Mouse (Mus musculus) layer of hippocampus, adult 2 months (tissue): ENCODE results near the gene Nasp. TPM values are rescaled to one million over a fixed set of nuclear protein-coding genes. Genes with fewer than 3 reads are reported as not detected.

Experiments
- DNase-seq, 2 experiments: peaks; one replicate each; pipeline ENCODE4 v3.0.0; 2022; ENCODE audit warnings: low spot score in 2 of 2
- H3K27ac ChIP-seq: fragments of 200-600 bp; 2 replicates; pipeline ENCODE4 v1.8.1; 2022
- H3K4me3 ChIP-seq: fragments of 200-600 bp; 2 replicates; pipeline ENCODE4 v1.8.1; 2022; ENCODE audit warnings: mild to moderate bottlenecking
- CTCF ChIP-seq: fragments of 200-600 bp; conservative IDR thresholded peaks from 2 replicates; pipeline ENCODE4 v1.8.1; 2022; ENCODE audit warnings: antibody characterized with exemption, mild to moderate bottlenecking, moderate library complexity
- total RNA-seq, 2 experiments: library from RNA; stranded (reverse); gene quantifications; 2 replicates each; pipeline ENCODE4 v1.2.3; 2021

Gene Nasp
- total RNA-seq, 2 experiments from 2014 or later = 28.0 to 32.5 TPM

GRCm38 (mm10) chr4:116612621-116613020 is 15.1 kb downstream of the Nasp start:
- H3K4me3 ChIP-seq = no peak overlapping the region
- no peak overlapping the region for H3K27ac ChIP-seq
- no peak for DNase-seq
- no peak for TF ChIP-seq CTCF

- TF ChIP-seq CTCF = peak; percentile 48
- peak; percentile 87 to 88 for DNase-seq
- peak overlapping the region; percentile 88 for H3K27ac ChIP-seq
- H3K4me3 ChIP-seq = peak overlapping the region; percentile 92
Measured at GRCm38 (mm10) chr4:116596978-116597881, 30.5 kb downstream of the Nasp start.

GRCm38 (mm10) chr4:116596379-116596778 is 31.4 kb downstream of the Nasp start, which contains the start of gene Ccdc17:
Gene Ccdc17 (plus strand): TSS chr4:116596654.
- TF ChIP-seq CTCF = no peak
- H3K27ac ChIP-seq = peak within 1 kb of the TSS; percentile 88
- peak within 1 kb of the TSS; percentile 92 for H3K4me3 ChIP-seq
- DNase-seq = no peak

- Histone ChIP-seq H3K4me3 (no peak overlapping the region), H3K27ac (no peak overlapping the region)
- no peak for DNase-seq
- TF ChIP-seq CTCF = peak; percentile 21
Measured at GRCm38 (mm10) chr4:116595793-116596192, 31.9 kb downstream of the Nasp start.

GRCm38 (mm10) chr4:116558151-116558882 is 69.4 kb downstream of the Nasp start:
- Histone ChIP-seq H3K27ac (peak overlapping the region; percentile 97), H3K4me3 (peak overlapping the region; percentile 79)
- no peak for TF ChIP-seq CTCF

GRCm38 (mm10) chr4:116557306-116558121 is 70.2 kb downstream of the Nasp start, which contains the start of gene Gpbp1l1:
Gene Gpbp1l1 (plus strand): TSS chr4:116557658.
- Histone ChIP-seq H3K27ac (peak within 1 kb of the TSS; percentile 97), H3K4me3 (peak within 1 kb of the TSS; percentile 79)
- TF ChIP-seq CTCF = peak; percentile 68
- peak; percentile 98 for DNase-seq

More at GRCm38 (mm10) chr4:116558151-116558882, 69.4 kb downstream of the Nasp start:
- DNase-seq = no peak

- Histone ChIP-seq H3K27ac (peak overlapping the region; percentile 97), H3K4me3 (peak overlapping the region; percentile 79)
- peak; percentile 93 to 95 for DNase-seq
- no peak for TF ChIP-seq CTCF
Measured at GRCm38 (mm10) chr4:116556561-116557305, 71.0 kb downstream of the Nasp start.

GRCm38 (mm10) chr4:116555413-116556300 is 72.1 kb downstream of the Nasp start, which contains the start of gene Tmem69:
Gene Tmem69 (minus strand): TSS chr4:116555936.
- no peak for TF ChIP-seq CTCF
- peak; percentile 81 to 83 for DNase-seq
- peak within 1 kb of the TSS; percentile 97 for H3K27ac ChIP-seq
- H3K4me3 ChIP-seq = peak within 1 kb of the TSS; percentile 79

- Histone ChIP-seq H3K4me3 (no peak overlapping the region), H3K27ac (no peak overlapping the region)
- DNase-seq = no peak
- no peak for TF ChIP-seq CTCF
Measured at GRCm38 (mm10) chr4:116553035-116553434, 74.7 kb downstream of the Nasp start.

Other genes starting within 250 kb of the Nasp start
- gene Mast2, start 163.8 kb downstream of the Nasp start, total RNA-seq = 10 to 100 TPM; 88.7 to 98.0 TPM
- gene Ipp, start 120.4 kb downstream of the Nasp start, total RNA-seq = 10 to 100 TPM; 17.5 to 20.1 TPM
- 10 to 100 TPM; 11.4 to 13.3 TPM for gene Tmem69, start 72.0 kb downstream of the Nasp start, total RNA-seq
- 10 to 100 TPM; 38.2 to 45.0 TPM for gene Gpbp1l1, start 70.3 kb downstream of the Nasp start, total RNA-seq
- 1 to 10 TPM; 5.7 to 7.4 TPM for gene Ccdc17, start 31.3 kb downstream of the Nasp start, total RNA-seq
- 100 to 1,000 TPM; 376 to 387 TPM for gene Akr1a1, start 23.7 kb upstream of the Nasp start, total RNA-seq
- 100 to 1,000 TPM; 143 to 151 TPM for gene Prdx1, start 57.6 kb upstream of the Nasp start, total RNA-seq
- 10 to 100 TPM; 16.4 to 20.8 TPM for gene Mmachc, start 80.5 kb upstream of the Nasp start, total RNA-seq
- 1 to 10 TPM; 3.9 to 6.0 TPM for gene Ccdc163, start 80.6 kb upstream of the Nasp start, total RNA-seq
- gene Tesk2, start 93.0 kb upstream of the Nasp start, total RNA-seq = 1 to 10 TPM; 4.2 to 4.8 TPM
- 10 to 100 TPM; 14.0 to 16.2 TPM for gene Toe1, start 179.7 kb upstream of the Nasp start, total RNA-seq
- gene Mutyh, start 179.8 kb upstream of the Nasp start, total RNA-seq = 1 to 10 TPM; 3.1 to 3.2 TPM
- 1 to 10 TPM; 6.4 to 6.9 TPM for gene Hpdl, start 193.8 kb upstream of the Nasp start, total RNA-seq
- 10 to 100 TPM; 15.6 to 17.1 TPM for gene Zswim5, start 249.4 kb upstream of the Nasp start, total RNA-seq